ENCODE assay signal across 24 mouse cellular contexts in the genomic region with DNA sequence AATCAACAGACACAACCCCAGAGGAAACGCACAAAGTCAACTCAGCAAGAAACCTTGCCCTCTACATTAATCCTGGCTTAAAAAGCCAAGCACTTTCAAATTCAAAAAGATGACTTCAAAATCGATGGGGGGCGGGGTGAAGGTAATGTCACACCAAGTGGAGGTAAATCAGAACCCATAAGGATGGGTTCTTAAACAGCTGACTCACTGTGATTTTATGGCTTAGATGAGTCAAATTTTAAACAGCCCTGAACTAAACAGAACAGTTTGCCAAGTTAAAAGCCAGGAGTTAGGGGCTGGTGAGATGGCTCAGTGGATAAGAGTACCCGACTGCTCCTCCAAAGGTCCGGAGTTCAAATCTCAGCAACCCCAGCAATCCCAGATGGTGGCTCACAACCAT. TPM values are rescaled to one million over a fixed set of nuclear protein-coding genes. Genes with fewer than 3 reads are reported as not detected.
DNase-seq lines count a peak whose midpoint lies in the region; ATAC-seq lines count a peak whose summit lies in the region.
"Had no signal": no experiment of that assay in that cellular context is flagged by ENCODE, and none has a peak within 500 bp of the region (broad histone marks: within the 10 kb centered on the region; RNA-seq: fewer than 3 reads in every experiment).

No protein-coding gene starts in this region.

- no peak overlapping the region for H3K4me3 ChIP-seq in kidney, embryonic 15.5 days (replicated peaks)
- no peak overlapping the region for H3K4me3 ChIP-seq in midbrain, embryonic 16.5 days (ENCODE audit: low read depth, low read length)
- H3K4me3 ChIP-seq: embryonic facial prominence, embryonic 10.5 days; embryonic facial prominence, embryonic 12.5 days; forebrain, embryonic 13.5 days; forebrain, embryonic 15.5 days had no signal

- no peak overlapping the region for H3K4me2 ChIP-seq in kidney, embryonic 15.5 days
- H3K4me2 ChIP-seq in midbrain, embryonic 16.5 days (ENCODE audit: low read length): no peak overlapping the region
- H3K4me2 ChIP-seq: embryonic facial prominence, embryonic 12.5 days; forebrain, embryonic 13.5 days; forebrain, embryonic 15.5 days had no signal

- H3K36me3 ChIP-seq in kidney, embryonic 15.5 days: peaks cover 73% of the 10 kb centered on the region
- H3K36me3 ChIP-seq in midbrain, embryonic 16.5 days (ENCODE audit: control insufficient read depth, insufficient read depth, low read length): peaks cover 35% of the 10 kb centered on the region

- no peaks in the 10 kb centered on the region for H3K9me3 ChIP-seq in kidney, embryonic 15.5 days (replicated peaks)
- no peaks in the 10 kb centered on the region for H3K9me3 ChIP-seq in midbrain, embryonic 16.5 days (replicated peaks; ENCODE audit: control insufficient read depth, low read length, poor library complexity, severe bottlenecking)
- H3K9me3 ChIP-seq: embryonic facial prominence, embryonic 10.5 days; embryonic facial prominence, embryonic 12.5 days; forebrain, embryonic 13.5 days; forebrain, embryonic 15.5 days; G1E had no signal

- WGBS in kidney, embryonic 15.5 days: 96% methylated on average over 5 of the region's 5 CpGs
- WGBS in midbrain, embryonic 16.5 days: 97% methylated on average over 5 of the region's 5 CpGs

- ATAC-seq in kidney, embryonic 15.5 days (replicated peaks; ENCODE audit: low FRiP score): no peak
- ATAC-seq in midbrain, embryonic 16.5 days: no peak
- ATAC-seq: activated CD4-positive, CD25-positive, alpha-beta regulatory T cell, adult 4 months; CD4-positive, CD25-positive, alpha-beta regulatory T cell, adult 4 months; forebrain, embryonic 13.5 days; forebrain, embryonic 15.5 days; forebrain, postnatal 0 days had no signal

- DNase-seq in adrenal gland, adult 2 months: peak; percentile 39
- DNase-seq in adrenal gland, postnatal 4 days (ENCODE audit: low spot score in 2 of 2): no peak
- DNase-seq in kidney, adult 9 months: peak; percentile 37
- peak; percentile 5 for DNase-seq in NIH3T3 (ENCODE audit: low read depth)
- peak; percentile 62 for DNase-seq in yolk sac, embryonic 10.5 days (ENCODE audit: low spot score)
- DNase-seq: adrenal gland, postnatal 10 days; adrenal gland, postnatal 25 days; B cell, adult 2 months; cerebellum, adult 11-12 months; cerebellum, adult 2 months; cerebellum, adult 9-10 months; cerebellum, postnatal 10 days; cerebellum, postnatal 25 days; forebrain, postnatal 0 days had no signal

- no peaks in the 10 kb centered on the region for H3K4me1 ChIP-seq in kidney, embryonic 15.5 days
- H3K4me1 ChIP-seq in midbrain, embryonic 16.5 days (ENCODE audit: control insufficient read depth, insufficient read depth, low read length): no peaks in the 10 kb centered on the region
- H3K4me1 ChIP-seq: embryonic facial prominence, embryonic 10.5 days; embryonic facial prominence, embryonic 12.5 days; forebrain, embryonic 13.5 days had no signal

- H3K9ac ChIP-seq in kidney, embryonic 15.5 days: no peak overlapping the region
- H3K9ac ChIP-seq in midbrain, embryonic 16.5 days (ENCODE audit: low read depth, low read length): no peak overlapping the region
- H3K9ac ChIP-seq: embryonic facial prominence, embryonic 12.5 days; forebrain, embryonic 13.5 days; forebrain, embryonic 15.5 days; forebrain, postnatal 0 days had no signal

- H3K27me3 ChIP-seq in kidney, embryonic 15.5 days: no peaks in the 10 kb centered on the region
- no peaks in the 10 kb centered on the region for H3K27me3 ChIP-seq in midbrain, embryonic 16.5 days (ENCODE audit: control insufficient read depth, insufficient read depth, low read depth, low read length)
- H3K27me3 ChIP-seq: CH12.LX; embryonic facial prominence, embryonic 12.5 days; forebrain, embryonic 13.5 days; forebrain, embryonic 15.5 days had no signal

- H3K27ac ChIP-seq in kidney, embryonic 15.5 days: no peak overlapping the region
- no peak overlapping the region for H3K27ac ChIP-seq in midbrain, embryonic 16.5 days (ENCODE audit: low read length)
- H3K27ac ChIP-seq: embryonic facial prominence, embryonic 10.5 days; embryonic facial prominence, embryonic 12.5 days; forebrain, embryonic 13.5 days; forebrain, embryonic 15.5 days had no signal

RNA-seq across cellular contexts. Expression of a gene that starts 10.4 kb away (rescaled TPM):
- total RNA-seq in adrenal gland, adult 2 months (2021): 10 to 100 TPM; 31.0 to 35.0 TPM
- polyA plus RNA-seq in adrenal gland, adult 2 months (2012; rRNA removed): 20.3 and 21.1 TPM in 2 replicates
- total RNA-seq in adrenal gland, postnatal 4 days (2021): 10 to 100 TPM; 49.4 to 52.5 TPM
- polyA plus RNA-seq in kidney, embryonic 15.5 days (2015; fragmentation: Nextera tagmentation; extraction: Ambion mirVana): 18.5 and 20.1 TPM in 2 replicates
- polyA plus RNA-seq in midbrain, embryonic 16.5 days (2015; fragmentation: Nextera tagmentation; extraction: Ambion mirVana): 27.3 and 28.6 TPM in 2 replicates

RNA-seq across cellular contexts. Expression of a gene that starts 44.4 kb away (rescaled TPM):
- total RNA-seq in adrenal gland, adult 2 months (2021): 100 to 1,000 TPM in 1 of 2 experiments, 10 to 100 TPM in 1; 76.6 to 102 TPM
- polyA plus RNA-seq in adrenal gland, adult 2 months (2012; rRNA removed): 15.9 and 17.0 TPM in 2 replicates
- total RNA-seq in adrenal gland, postnatal 4 days (2021): 100 to 1,000 TPM; 144 to 156 TPM
- 283 and 284 TPM in 2 replicates for polyA plus RNA-seq in kidney, embryonic 15.5 days (2015; fragmentation: Nextera tagmentation; extraction: Ambion mirVana)
- 236 and 262 TPM in 2 replicates for polyA plus RNA-seq in midbrain, embryonic 16.5 days (2015; fragmentation: Nextera tagmentation; extraction: Ambion mirVana)

Comparison
In these comparisons a context has a peak if more than half of its experiments do, and no peak if none do; other contexts are left out.
1. DNase-seq: peak in adrenal gland, adult 2 months (single experiment), kidney, adult 9 months (single experiment), NIH3T3 (single experiment) and yolk sac, embryonic 10.5 days (single experiment); none in adrenal gland, postnatal 4 days (0 of 2).
2. RNA of a gene that starts 44.4 kb away (polyA plus RNA-seq): 283 to 284 TPM in kidney, embryonic 15.5 days and 236 to 262 TPM in midbrain, embryonic 16.5 days; 15.9 to 17.0 TPM in adrenal gland, adult 2 months; every median in the first group is over 10 times any median in the second.